Mouse (Mus musculus) hindlimb bud, embryonic 11.5 days (tissue): ENCODE data around the gene Pbx1.

ENCODE experiments used
- DNase-seq: peaks from one replicate; pipeline ENCODE4 v3.0.0-alpha.2; 2012; ENCODE audit warnings: low read depth, low spot score; ENCODE audit errors: extremely low spot score

Gene Pbx1

GRCm38 (mm10) chr1:168344918-168345317, 87.2 kb downstream of the Pbx1 start:
- no peak for DNase-seq

GRCm38 (mm10) chr1:168344262-168344661, 87.8 kb downstream of the Pbx1 start:
- DNase-seq = no peak

GRCm38 (mm10) chr1:168342269-168342668, 89.8 kb downstream of the Pbx1 start:
- DNase-seq = no peak

GRCm38 (mm10) chr1:168341863-168342262, 90.2 kb downstream of the Pbx1 start:
- DNase-seq = no peak

- no peak for DNase-seq
Observed at GRCm38 (mm10) chr1:168341368-168341767, 90.7 kb downstream of the Pbx1 start.

GRCm38 (mm10) chr1:168336238-168336818, 95.7 kb downstream of the Pbx1 start:
- no peak for DNase-seq

- DNase-seq = no peak
Observed at GRCm38 (mm10) chr1:168334831-168335574, 97.1 kb downstream of the Pbx1 start.

- DNase-seq = no peak
Observed at GRCm38 (mm10) chr1:168332056-168332455, 100.0 kb downstream of the Pbx1 start.

GRCm38 (mm10) chr1:168328236-168328605, 103.8 kb downstream of the Pbx1 start:
- no peak for DNase-seq

GRCm38 (mm10) chr1:168327405-168328235, 104.5 kb downstream of the Pbx1 start:
- DNase-seq = no peak

GRCm38 (mm10) chr1:168325786-168326185, 106.3 kb downstream of the Pbx1 start:
- DNase-seq = no peak

- DNase-seq = no peak
Observed at GRCm38 (mm10) chr1:168324306-168325085, 107.6 kb downstream of the Pbx1 start.

- no peak for DNase-seq
Observed at GRCm38 (mm10) chr1:168323436-168324108, 108.5 kb downstream of the Pbx1 start.

GRCm38 (mm10) chr1:168322892-168323291, 109.2 kb downstream of the Pbx1 start:
- no peak for DNase-seq

GRCm38 (mm10) chr1:168319695-168320094, 112.4 kb downstream of the Pbx1 start:
- DNase-seq = no peak

GRCm38 (mm10) chr1:168318899-168319469, 113.1 kb downstream of the Pbx1 start:
- no peak for DNase-seq

- no peak for DNase-seq
Observed at GRCm38 (mm10) chr1:168313772-168314171, 118.3 kb downstream of the Pbx1 start.

- DNase-seq = no peak
Observed at GRCm38 (mm10) chr1:168312710-168313447, 119.2 kb downstream of the Pbx1 start.

GRCm38 (mm10) chr1:168309101-168309521, 123.0 kb downstream of the Pbx1 start:
- DNase-seq = no peak
